Mouse (Mus musculus) hindbrain, embryonic 12.5 days (tissue): ENCODE measurements around the gene Armh2. TPM values are rescaled to one million over a fixed set of nuclear protein-coding genes. Genes with fewer than 3 reads are reported as not detected.

Experiments
- ATAC-seq: fragments of 200-750 bp; cut with Nextera tagmentation; 2 replicates; pipeline ENCODE4 v1.8.0; 2017; ENCODE audit warnings: moderate TSS enrichment; ENCODE audit not compliant: low FRiP score
- H3K27ac ChIP-seq: fragments of 300-500 bp; sonication (generic); 2 replicates; pipeline ENCODE4 v1.5.1; 2016; ENCODE audit warnings: mild to moderate bottlenecking
- H3K27me3 ChIP-seq: fragments of 300-500 bp; sonication (generic); 2 replicates; pipeline ENCODE4 v1.6.1; 2016; ENCODE audit warnings: mild to moderate bottlenecking
- H3K36me3 ChIP-seq: fragments of 300-500 bp; sonication (generic); 2 replicates; pipeline ENCODE4 v1.6.1; 2016; ENCODE audit warnings: mild to moderate bottlenecking
- H3K4me1 ChIP-seq: fragments of 300-500 bp; sonication (generic); 2 replicates; pipeline ENCODE4 v1.6.1; 2016
- H3K4me2 ChIP-seq: fragments of 300-500 bp; sonication (generic); replicated peaks from 2 replicates; pipeline ENCODE4 v1.6.1; 2016; ENCODE audit warnings: mild to moderate bottlenecking
- H3K4me3 ChIP-seq: fragments of 300-500 bp; sonication (generic); 2 replicates; pipeline ENCODE4 v1.5.1; 2016; ENCODE audit warnings: mild to moderate bottlenecking
- H3K9ac ChIP-seq: fragments of 300-500 bp; sonication (generic); 2 replicates; pipeline ENCODE4 v1.6.1; 2016; ENCODE audit warnings: mild to moderate bottlenecking, moderate library complexity
- H3K9me3 ChIP-seq: fragments of 300-500 bp; sonication (generic); replicated peaks from 2 replicates; pipeline ENCODE4 v1.6.1; 2016; ENCODE audit warnings: mild to moderate bottlenecking
- WGBS: fragments of 180-500 bp; shearing (Covaris S2); methylation state at CpG from one replicate; pipeline ENCODE4 v1.1.7; 2016; 5-methylcytosine and 5-hydroxymethylcytosine counted together
- polyA plus RNA-seq: library from polyadenylated mRNA; unstranded; fragments of >200 nt; fragmentation: Nextera tagmentation; extraction: Ambion mirVana; gene quantifications from 2 replicates; pipeline ENCODE4 v1.2.1, GENCODE M21; 2016

The Armh2 gene
- polyA plus RNA-seq, 1 experiment from 2014 or later = not detected

GRCm38 (mm10) chr13:24791349-24791748 lies 50.3 kb downstream of the Armh2 start:
- no peaks in the 10 kb centered on the region for H3K4me1 ChIP-seq
- H3K4me2 ChIP-seq = no peak overlapping the region
- no peaks in the 10 kb centered on the region for H3K27me3 ChIP-seq
- no peak overlapping the region for H3K9ac ChIP-seq
- H3K4me3 ChIP-seq = no peak overlapping the region
- 74% methylated on average over 2 of the region's 2 CpGs for WGBS
- H3K27ac ChIP-seq = no peak overlapping the region
- no peaks in the 10 kb centered on the region for H3K9me3 ChIP-seq
- ATAC-seq = no peak
- no peaks in the 10 kb centered on the region for H3K36me3 ChIP-seq

GRCm38 (mm10) chr13:24792411-24793045 lies 51.5 kb downstream of the Armh2 start:
- H3K4me1 ChIP-seq = no peaks in the 10 kb centered on the region
- no peak overlapping the region for H3K27ac ChIP-seq
- no peak for ATAC-seq
- H3K9ac ChIP-seq = no peak overlapping the region
- no peak overlapping the region for H3K4me3 ChIP-seq
- H3K9me3 ChIP-seq = no peaks in the 10 kb centered on the region
- H3K27me3 ChIP-seq = no peaks in the 10 kb centered on the region
- no peaks in the 10 kb centered on the region for H3K36me3 ChIP-seq
- WGBS = 91% methylated on average over 9 of the region's 9 CpGs
- H3K4me2 ChIP-seq = no peak overlapping the region

Other genes starting within 250 kb of the Armh2 start
- gene Ripor2, start 159.0 kb upstream of the Armh2 start, polyA plus RNA-seq = 16.3 and 22.3 TPM in 2 replicates
- gene Gmnn, start 20.7 kb downstream of the Armh2 start, polyA plus RNA-seq = 67.6 and 76.3 TPM in 2 replicates
- gene BC005537, start 60.4 kb downstream of the Armh2 start, polyA plus RNA-seq = 16.5 and 20.8 TPM in 2 replicates
- 39.7 and 50.8 TPM in 2 replicates for gene Acot13, start 90.3 kb downstream of the Armh2 start, polyA plus RNA-seq
- 59.5 and 61.6 TPM in 2 replicates for gene Tdp2, start 90.4 kb downstream of the Armh2 start, polyA plus RNA-seq
- 1.9 and 2.3 TPM in 2 replicates for gene D130043K22Rik, start 103.9 kb downstream of the Armh2 start, polyA plus RNA-seq
- 8.9 and 9.3 TPM in 2 replicates for gene Aldh5a1, start 196.4 kb downstream of the Armh2 start, polyA plus RNA-seq
- gene Gpld1, start 201.9 kb downstream of the Armh2 start, polyA plus RNA-seq = 1.0 and 2.3 TPM in 2 replicates